Mouse (Mus musculus) megakaryocyte, adult 5-6 weeks (primary cell): ENCODE data around the gene Rab27a. TPM values are rescaled to one million over a fixed set of nuclear protein-coding genes. Genes with fewer than 3 reads are reported as not detected.

ENCODE experiments used
- total RNA-seq, 2 experiments: library from RNA; stranded (forward) in 1 of 2; stranded (reverse) in 1 of 2; fragments of 153-499, 151-499 nt in 1 of 2; fragments of 221-1000, 200-1000 nt in 1 of 2; gene quantifications; 2 replicates each; pipeline versions ENCODE4 v1.2.3 to v1.2.4; 2015 to 2017

Rab27a gene
- total RNA-seq, 2 experiments from 2014 or later = 58.9 to 155 TPM

Other genes starting within 250 kb of the Rab27a start
- gene Prtg, start 238.0 kb upstream of the Rab27a start, total RNA-seq (2015) = not detected in 2 replicates
- not detected in 2 replicates for gene Prtg, start 238.0 kb upstream of the Rab27a start, total RNA-seq (2017)
- gene Pygo1, start 119.2 kb upstream of the Rab27a start, total RNA-seq (2015) = not detected in 2 replicates
- not detected in 2 replicates for gene Pygo1, start 119.2 kb upstream of the Rab27a start, total RNA-seq (2017)
- gene Dyx1c1, start 86.1 kb upstream of the Rab27a start, total RNA-seq (2015) = 0.25 and 0.68 TPM in 2 replicates
- 0.18 and 0.33 TPM in 2 replicates for gene Dyx1c1, start 86.1 kb upstream of the Rab27a start, total RNA-seq (2017)
- gene Gm44503, start 86.0 kb upstream of the Rab27a start, total RNA-seq (2015) = not detected in 2 replicates
- gene Gm44503, start 86.0 kb upstream of the Rab27a start, total RNA-seq (2017) = not detected in 2 replicates
- gene Ccpg1os, start 59.5 kb upstream of the Rab27a start, total RNA-seq (2015) = 1.7 and 2.4 TPM in 2 replicates
- 1.1 and 4.9 TPM in 2 replicates for gene Ccpg1os, start 59.5 kb upstream of the Rab27a start, total RNA-seq (2017)
- 74.2 and 85.3 TPM in 2 replicates for gene Ccpg1, start 59.4 kb upstream of the Rab27a start, total RNA-seq (2015)
- gene Ccpg1, start 59.4 kb upstream of the Rab27a start, total RNA-seq (2017) = 168 and 169 TPM in 2 replicates
- 24.1 and 25.4 TPM in 2 replicates for gene Pigb, start 4.5 kb upstream of the Rab27a start, total RNA-seq (2015)
- gene Pigb, start 4.5 kb upstream of the Rab27a start, total RNA-seq (2017) = 5.1 TPM in 2 replicates
- gene Khdc3, start 57.0 kb downstream of the Rab27a start, total RNA-seq (2015) = 0.45 and 1.1 TPM in 2 replicates
- 2.4 TPM in 1 of 2 replicates, not detected in the other for gene Khdc3, start 57.0 kb downstream of the Rab27a start, total RNA-seq (2017)
- gene Gm20509, start 57.6 kb downstream of the Rab27a start, total RNA-seq (2015) = not detected in 2 replicates
- gene Gm20509, start 57.6 kb downstream of the Rab27a start, total RNA-seq (2017) = not detected in 2 replicates
- 60.7 and 64.7 TPM in 2 replicates for gene Rsl24d1, start 68.6 kb downstream of the Rab27a start, total RNA-seq (2015)
- gene Rsl24d1, start 68.6 kb downstream of the Rab27a start, total RNA-seq (2017) = 110 and 114 TPM in 2 replicates